In genomic region chr15:74179971-74180370, GRCm38 (mm10) we compare ENCODE assay signal across 9 mouse cellular contexts.
DNase-seq lines count a peak whose midpoint lies in the region; ATAC-seq lines count a peak whose summit lies in the region.
"Had no signal": no experiment of that assay in that cellular context is flagged by ENCODE, and none has a peak within 500 bp of the region (broad histone marks: within the 10 kb centered on the region; RNA-seq: fewer than 3 reads in every experiment).

No protein-coding gene starts in this region.

- H3K4me3 ChIP-seq in hindbrain, embryonic 11.5 days (ENCODE audit: low read depth, low read length) = no peak overlapping the region
- no peak overlapping the region for H3K4me3 ChIP-seq in hindbrain, embryonic 12.5 days
- no peak overlapping the region for H3K4me3 ChIP-seq in midbrain, embryonic 11.5 days (ENCODE audit: low read depth, low read length)
- H3K4me3 ChIP-seq in midbrain, embryonic 16.5 days (ENCODE audit: low read depth, low read length) = no peak overlapping the region
- no peak overlapping the region for H3K4me3 ChIP-seq in midbrain, embryonic 14.5 days (replicated peaks; ENCODE audit: low read depth, low read length)
- H3K4me3 ChIP-seq: embryonic facial prominence, embryonic 15.5 days had no signal

- H3K27ac ChIP-seq in hindbrain, embryonic 11.5 days (ENCODE audit: low read depth, low read length) = no peak overlapping the region
- H3K27ac ChIP-seq in hindbrain, embryonic 12.5 days = no peak overlapping the region
- H3K27ac ChIP-seq in midbrain, embryonic 11.5 days (ENCODE audit: low read depth, low read length) = no peak overlapping the region
- no peak overlapping the region for H3K27ac ChIP-seq in midbrain, embryonic 16.5 days (ENCODE audit: low read length)
- H3K27ac ChIP-seq in midbrain, embryonic 14.5 days (replicated peaks; ENCODE audit: low read depth, low read length) = peak overlapping the region; percentile 56; the same call in 1 of the 2 replicates
- H3K27ac ChIP-seq: embryonic facial prominence, embryonic 15.5 days had no signal

- no peak overlapping the region for H3K4me2 ChIP-seq in hindbrain, embryonic 11.5 days (replicated peaks; ENCODE audit: low read depth, low read length)
- no peak overlapping the region for H3K4me2 ChIP-seq in hindbrain, embryonic 12.5 days (replicated peaks)
- no peak overlapping the region for H3K4me2 ChIP-seq in midbrain, embryonic 11.5 days
- H3K4me2 ChIP-seq in midbrain, embryonic 16.5 days (ENCODE audit: low read length) = no peak overlapping the region
- H3K4me2 ChIP-seq in midbrain, embryonic 14.5 days (ENCODE audit: low read length) = no peak overlapping the region
- H3K4me2 ChIP-seq: embryonic facial prominence, embryonic 15.5 days had no signal

- no peaks in the 10 kb centered on the region for H3K9me3 ChIP-seq in hindbrain, embryonic 11.5 days (ENCODE audit: control insufficient read depth, low read length)
- H3K9me3 ChIP-seq in hindbrain, embryonic 12.5 days (replicated peaks) = no peaks in the 10 kb centered on the region
- no peaks in the 10 kb centered on the region for H3K9me3 ChIP-seq in midbrain, embryonic 11.5 days (ENCODE audit: control insufficient read depth, low read length)
- H3K9me3 ChIP-seq in midbrain, embryonic 16.5 days (replicated peaks; ENCODE audit: control insufficient read depth, low read length, poor library complexity, severe bottlenecking) = no peaks in the 10 kb centered on the region
- no peaks in the 10 kb centered on the region for H3K9me3 ChIP-seq in midbrain, embryonic 14.5 days (ENCODE audit: control insufficient read depth, low read length)
- H3K9me3 ChIP-seq: embryonic facial prominence, embryonic 15.5 days had no signal

- 33% methylated on average over 6 of the region's 6 CpGs for WGBS in hindbrain, embryonic 11.5 days
- 35% methylated on average over 6 of the region's 6 CpGs for WGBS in hindbrain, embryonic 12.5 days
- WGBS in midbrain, embryonic 11.5 days = 34% methylated on average over 6 of the region's 6 CpGs
- WGBS in midbrain, embryonic 16.5 days = 32% methylated on average over 6 of the region's 6 CpGs
- WGBS in midbrain, embryonic 14.5 days = 29% methylated on average over 6 of the region's 6 CpGs

- no peak for ATAC-seq in hindbrain, embryonic 11.5 days (ENCODE audit: low FRiP score)
- no peak for ATAC-seq in hindbrain, embryonic 12.5 days (ENCODE audit: low FRiP score)
- ATAC-seq in midbrain, embryonic 11.5 days (ENCODE audit: low FRiP score) = no peak
- no peak for ATAC-seq in midbrain, embryonic 16.5 days
- ATAC-seq in midbrain, embryonic 14.5 days (ENCODE audit: low FRiP score, low TSS enrichment) = no peak
- ATAC-seq: Patski had no signal

- peak; percentile 51 for DNase-seq in hindbrain, embryonic 11.5 days (ENCODE audit: low spot score)
- DNase-seq in midbrain, embryonic 11.5 days (ENCODE audit: low spot score, missing footprints) = peak; percentile 85
- DNase-seq in WW6 (ENCODE audit: low read depth, low spot score) = peak; percentile 24
- DNase-seq in midbrain, embryonic 14.5 days = peak; percentile 62
- no peak for DNase-seq in B cell, adult 2 months

- peaks cover 9% of the 10 kb centered on the region; the same call in 1 of the 2 replicates for H3K4me1 ChIP-seq in hindbrain, embryonic 11.5 days (replicated peaks; ENCODE audit: control insufficient read depth, insufficient read depth, low read length)
- H3K4me1 ChIP-seq in hindbrain, embryonic 12.5 days = peaks cover 23% of the 10 kb centered on the region
- peaks cover 29% of the 10 kb centered on the region for H3K4me1 ChIP-seq in midbrain, embryonic 11.5 days (ENCODE audit: control insufficient read depth, insufficient read depth, low read length)
- H3K4me1 ChIP-seq in midbrain, embryonic 16.5 days (ENCODE audit: control insufficient read depth, insufficient read depth, low read length) = peaks cover 25% of the 10 kb centered on the region
- H3K4me1 ChIP-seq in midbrain, embryonic 14.5 days (ENCODE audit: control insufficient read depth, insufficient read depth, low read length) = peaks cover 31% of the 10 kb centered on the region
- H3K4me1 ChIP-seq: embryonic facial prominence, embryonic 15.5 days had no signal

- no peak overlapping the region for H3K9ac ChIP-seq in hindbrain, embryonic 11.5 days (ENCODE audit: low read depth, low read length)
- no peak overlapping the region for H3K9ac ChIP-seq in hindbrain, embryonic 12.5 days
- no peak overlapping the region for H3K9ac ChIP-seq in midbrain, embryonic 11.5 days (ENCODE audit: low read length)
- H3K9ac ChIP-seq in midbrain, embryonic 16.5 days (ENCODE audit: low read depth, low read length) = no peak overlapping the region
- no peak overlapping the region for H3K9ac ChIP-seq in midbrain, embryonic 14.5 days (replicated peaks; ENCODE audit: low read length)
- H3K9ac ChIP-seq: embryonic facial prominence, embryonic 15.5 days had no signal

- no peaks in the 10 kb centered on the region for H3K27me3 ChIP-seq in hindbrain, embryonic 11.5 days (ENCODE audit: control insufficient read depth, insufficient read depth, low read length)
- no peaks in the 10 kb centered on the region for H3K27me3 ChIP-seq in hindbrain, embryonic 12.5 days
- H3K27me3 ChIP-seq in midbrain, embryonic 11.5 days (ENCODE audit: control insufficient read depth, insufficient read depth, low read length) = no peaks in the 10 kb centered on the region
- no peaks in the 10 kb centered on the region for H3K27me3 ChIP-seq in midbrain, embryonic 16.5 days (ENCODE audit: control insufficient read depth, insufficient read depth, low read depth, low read length)
- H3K27me3 ChIP-seq in midbrain, embryonic 14.5 days (ENCODE audit: control insufficient read depth, insufficient read depth, low read length) = no peaks in the 10 kb centered on the region
- H3K27me3 ChIP-seq: embryonic facial prominence, embryonic 15.5 days had no signal

- no peaks in the 10 kb centered on the region for H3K36me3 ChIP-seq in hindbrain, embryonic 11.5 days (ENCODE audit: control insufficient read depth, insufficient read depth, low read length)
- H3K36me3 ChIP-seq in hindbrain, embryonic 12.5 days = no peaks in the 10 kb centered on the region
- H3K36me3 ChIP-seq in midbrain, embryonic 11.5 days (ENCODE audit: control insufficient read depth, insufficient read depth, low read length) = no peaks in the 10 kb centered on the region
- H3K36me3 ChIP-seq in midbrain, embryonic 16.5 days (ENCODE audit: control insufficient read depth, insufficient read depth, low read length) = no peaks in the 10 kb centered on the region
- no peaks in the 10 kb centered on the region for H3K36me3 ChIP-seq in midbrain, embryonic 14.5 days (ENCODE audit: control insufficient read depth, insufficient read depth, low read length)
- H3K36me3 ChIP-seq: embryonic facial prominence, embryonic 15.5 days had no signal

Comparison
In these comparisons a context has a peak if more than half of its experiments do, and no peak if none do; other contexts are left out.
1. DNase-seq: peak in hindbrain, embryonic 11.5 days (single experiment), midbrain, embryonic 11.5 days (single experiment), WW6 (single experiment) and midbrain, embryonic 14.5 days (single experiment); none in B cell, adult 2 months (0 of 2).